Mouse (Mus musculus): ENCODE results near the gene Tbc1d10b.

Tbc1d10b gene

GRCm38 (mm10) chr7:127147901-127148300 is 60.4 kb downstream of the Tbc1d10b start:
- no peak for DNase-seq
